ENCODE assay signal across 8 mouse cellular contexts in the genomic region with DNA sequence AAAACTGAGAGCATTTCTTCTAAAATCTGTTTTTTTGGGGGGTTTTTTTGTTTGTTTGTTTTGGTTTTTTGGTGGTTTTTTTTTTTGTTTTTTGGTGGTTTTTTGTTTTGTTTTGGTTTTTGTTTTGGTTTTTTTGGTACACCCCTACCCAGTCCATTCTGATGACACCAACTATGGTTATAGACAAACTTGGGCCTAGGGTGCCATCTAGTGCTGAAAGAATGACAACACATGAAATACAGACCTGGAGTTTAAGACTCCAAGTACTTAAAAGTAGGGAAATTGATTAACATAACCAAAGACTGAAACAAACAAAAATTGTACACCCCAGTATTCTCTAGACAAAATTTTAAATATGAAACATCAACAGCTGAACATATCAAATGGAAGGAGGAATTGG.
A peak's percentile ranks its signal among the peaks of the same experiment; 100 is the strongest.
DNase-seq lines count a peak whose midpoint lies in the region; ATAC-seq and TF ChIP-seq lines count a peak whose summit lies in the region.

No protein-coding gene starts in this region.

- intact Hi-C loops in left cerebral cortex, postnatal 14 days (cut with DNase I): loop anchor here (2.0 to 10.0 kb wide), 3 partner anchors 700 to 1680 kb away; partner anchors contain the start of gene Htatip2

- no peaks in the 10 kb centered on the region for H3K4me1 ChIP-seq in intestine, embryonic 14.5 days (replicated peaks; ENCODE audit: control insufficient read depth, insufficient read depth, low read length)
- no peaks in the 10 kb centered on the region for H3K4me1 ChIP-seq in intestine, embryonic 16.5 days (ENCODE audit: control insufficient read depth, insufficient read depth, low read length)
- no peaks in the 10 kb centered on the region for H3K4me1 ChIP-seq in embryonic facial prominence, embryonic 10.5 days
- no peaks in the 10 kb centered on the region for H3K4me1 ChIP-seq in stomach, postnatal 0 days (replicated peaks; ENCODE audit: control insufficient read depth, insufficient read depth)

- TF ChIP-seq EP300 in stomach, postnatal 0 days (optimal IDR thresholded peaks at IDR 0.05): no peak

- no peak overlapping the region for H3K9ac ChIP-seq in intestine, embryonic 14.5 days (ENCODE audit: low read length)
- no peak overlapping the region for H3K9ac ChIP-seq in intestine, embryonic 16.5 days (ENCODE audit: low read depth, low read length)
- no peak overlapping the region for H3K9ac ChIP-seq in stomach, postnatal 0 days (ENCODE audit: low read length)

- no peaks in the 10 kb centered on the region for H3K9me3 ChIP-seq in intestine, embryonic 14.5 days (ENCODE audit: control insufficient read depth, low read length)
- H3K9me3 ChIP-seq in intestine, embryonic 16.5 days (ENCODE audit: control insufficient read depth, low read length): no peaks in the 10 kb centered on the region
- H3K9me3 ChIP-seq in embryonic facial prominence, embryonic 10.5 days: no peaks in the 10 kb centered on the region
- no peaks in the 10 kb centered on the region for H3K9me3 ChIP-seq in stomach, postnatal 0 days (ENCODE audit: control insufficient read depth, low read length)

- H3K4me2 ChIP-seq in intestine, embryonic 14.5 days (ENCODE audit: low read length): no peak overlapping the region
- no peak overlapping the region for H3K4me2 ChIP-seq in intestine, embryonic 16.5 days (ENCODE audit: low read depth, low read length)
- no peak overlapping the region for H3K4me2 ChIP-seq in stomach, postnatal 0 days (replicated peaks; ENCODE audit: low read depth)

- no peaks in the 10 kb centered on the region for H3K27me3 ChIP-seq in intestine, embryonic 14.5 days (replicated peaks; ENCODE audit: control insufficient read depth, insufficient read depth, low read length)
- H3K27me3 ChIP-seq in intestine, embryonic 16.5 days (replicated peaks; ENCODE audit: control insufficient read depth, insufficient read depth, low read length): no peaks in the 10 kb centered on the region
- H3K27me3 ChIP-seq in embryonic facial prominence, embryonic 10.5 days (replicated peaks; ENCODE audit: low read depth, poor library complexity, severe bottlenecking): no peaks in the 10 kb centered on the region
- no peaks in the 10 kb centered on the region for H3K27me3 ChIP-seq in stomach, postnatal 0 days (ENCODE audit: control insufficient read depth, insufficient read depth, low read length)

- H3K36me3 ChIP-seq in intestine, embryonic 14.5 days (ENCODE audit: control insufficient read depth, insufficient read depth, low read length): no peaks in the 10 kb centered on the region
- H3K36me3 ChIP-seq in intestine, embryonic 16.5 days (ENCODE audit: control insufficient read depth, insufficient read depth, low read length): no peaks in the 10 kb centered on the region
- no peaks in the 10 kb centered on the region for H3K36me3 ChIP-seq in embryonic facial prominence, embryonic 10.5 days (replicated peaks)
- H3K36me3 ChIP-seq in stomach, postnatal 0 days (ENCODE audit: control insufficient read depth, insufficient read depth, low read length): no peaks in the 10 kb centered on the region

- H3K27ac ChIP-seq in intestine, embryonic 14.5 days (ENCODE audit: low read depth): no peak overlapping the region
- H3K27ac ChIP-seq in intestine, embryonic 16.5 days (ENCODE audit: low read length): no peak overlapping the region
- no peak overlapping the region for H3K27ac ChIP-seq in embryonic facial prominence, embryonic 10.5 days (replicated peaks)
- H3K27ac ChIP-seq in stomach, postnatal 0 days (replicated peaks): no peak overlapping the region

- no peak for DNase-seq in intestine, embryonic 14.5 days (ENCODE audit: low spot score)
- peak; percentile 46 for DNase-seq in 3T3-L1 (ENCODE audit: low read depth, low spot score)
- peak; percentile 17 for DNase-seq in Muller cell, postnatal 12 days (ENCODE audit: inconsistent ontology term)
- DNase-seq in embryonic facial prominence, embryonic 10.5 days (ENCODE audit: low spot score): peak; percentile 30
- DNase-seq in left cerebral cortex, postnatal 14 days (ENCODE audit: low spot score in 2 of 2): peak; percentile 40 to 62
- peak; percentile 20 for DNase-seq in stomach, postnatal 0 days (ENCODE audit: low spot score)
- no peak for DNase-seq in thymus, postnatal 0 days (ENCODE audit: low spot score)

- TF ChIP-seq CTCF in stomach, postnatal 0 days (IDR thresholded peaks at IDR 0.05; ENCODE audit: low read depth): peak; percentile 76

- 0 out of 2 replicates have a peak, but pooled peaks have one; percentile 36 for ATAC-seq in intestine, embryonic 14.5 days (replicated peaks; ENCODE audit: low FRiP score, low TSS enrichment, low read depth)
- no peak for ATAC-seq in intestine, embryonic 16.5 days
- no peak for ATAC-seq in stomach, postnatal 0 days (ENCODE audit: low FRiP score, low TSS enrichment)

- H3K4me3 ChIP-seq in intestine, embryonic 14.5 days (ENCODE audit: low read depth, low read length): no peak overlapping the region
- H3K4me3 ChIP-seq in intestine, embryonic 16.5 days (ENCODE audit: low read length): no peak overlapping the region
- H3K4me3 ChIP-seq in embryonic facial prominence, embryonic 10.5 days: no peak overlapping the region
- no peak overlapping the region for H3K4me3 ChIP-seq in stomach, postnatal 0 days (ENCODE audit: low read depth, low read length)

Comparison
In these comparisons a context has a peak if more than half of its experiments do, and no peak if none do; other contexts are left out.
1. DNase-seq: peak in 3T3-L1 (single experiment), Muller cell, postnatal 12 days (single experiment), embryonic facial prominence, embryonic 10.5 days (single experiment), left cerebral cortex, postnatal 14 days (2 of 2) and stomach, postnatal 0 days (single experiment); none in intestine, embryonic 14.5 days (single experiment) and thymus, postnatal 0 days (single experiment).